Mouse (Mus musculus): ENCODE results near the gene Gja5. TPM values are rescaled to one million over a fixed set of nuclear protein-coding genes. Genes with fewer than 3 reads are reported as not detected.

Gene Gja5
- polyA plus RNA-seq, 1 experiment from 2014 or later, result 28.6 TPM

GRCm38 (mm10) chr3:96874808-96875571, 29.5 kb upstream of the Gja5 start:
- Histone ChIP-seq H3K27ac (ENCODE audit: low read length) (no peak overlapping the region), H3K36me3 (ENCODE audit: control insufficient read depth, insufficient read depth, low read length) (peaks cover 21% of the 10 kb centered on the region)

GRCm38 (mm10) chr3:96879536-96879935, 25.0 kb upstream of the Gja5 start:
- no peak for ATAC-seq (ENCODE audit: low read depth)
- Histone ChIP-seq H3K4me1 (replicated peaks; ENCODE audit: control insufficient read depth, insufficient read depth, low read length) (no peaks in the 10 kb centered on the region), H3K36me3 (ENCODE audit: control insufficient read depth, insufficient read depth, low read length) (peaks cover 4% of the 10 kb centered on the region; the same call in 1 of the 2 replicates), H3K4me2 (ENCODE audit: low read depth, low read length) (no peak overlapping the region), H3K9ac (ENCODE audit: low read length) (no peak overlapping the region), H3K9me3 (ENCODE audit: control insufficient read depth, low read length) (no peaks in the 10 kb centered on the region), H3K4me3 (ENCODE audit: low read length) (no peak overlapping the region), H3K27ac (ENCODE audit: low read length) (no peak overlapping the region), H3K27me3 (ENCODE audit: control insufficient read depth, insufficient read depth, low read depth, low read length) (no peaks in the 10 kb centered on the region)
- 83% methylated on average over 9 of the region's 9 CpGs for WGBS

More at GRCm38 (mm10) chr3:96874808-96875571, 29.5 kb upstream of the Gja5 start:
- H3K27me3 ChIP-seq (ENCODE audit: control insufficient read depth, insufficient read depth, low read depth, low read length), result no peaks in the 10 kb centered on the region
- WGBS, result 42% methylated on average over 7 of the region's 7 CpGs
- no peaks in the 10 kb centered on the region for H3K9me3 ChIP-seq (ENCODE audit: control insufficient read depth, low read length)
- no peak overlapping the region for H3K4me2 ChIP-seq (ENCODE audit: low read depth, low read length)
- no peak for ATAC-seq (ENCODE audit: low read depth)
- H3K9ac ChIP-seq (ENCODE audit: low read length), result no peak overlapping the region
- H3K4me1 ChIP-seq (replicated peaks; ENCODE audit: control insufficient read depth, insufficient read depth, low read length), result no peaks in the 10 kb centered on the region
- H3K4me3 ChIP-seq (ENCODE audit: low read length), result no peak overlapping the region

GRCm38 (mm10) chr3:96880385-96880784, 24.1 kb upstream of the Gja5 start:
- H3K4me1 ChIP-seq (replicated peaks; ENCODE audit: control insufficient read depth, insufficient read depth, low read length), result no peaks in the 10 kb centered on the region
- H3K27me3 ChIP-seq (ENCODE audit: control insufficient read depth, insufficient read depth, low read depth, low read length), result no peaks in the 10 kb centered on the region
- ATAC-seq (ENCODE audit: low read depth), result no peak
- H3K9ac ChIP-seq (ENCODE audit: low read length), result no peak overlapping the region
- no peaks in the 10 kb centered on the region for H3K9me3 ChIP-seq (ENCODE audit: control insufficient read depth, low read length)
- peaks cover 3% of the 10 kb centered on the region; the same call in 1 of the 2 replicates for H3K36me3 ChIP-seq (ENCODE audit: control insufficient read depth, insufficient read depth, low read length)
- 78% methylated on average over 4 of the region's 4 CpGs for WGBS
- no peak overlapping the region for H3K27ac ChIP-seq (ENCODE audit: low read length)
- no peak overlapping the region for H3K4me2 ChIP-seq (ENCODE audit: low read depth, low read length)
- no peak overlapping the region for H3K4me3 ChIP-seq (ENCODE audit: low read length)

- no peaks in the 10 kb centered on the region for H3K9me3 ChIP-seq (ENCODE audit: control insufficient read depth, low read length)
- no peak for ATAC-seq (ENCODE audit: low read depth)
- no peak overlapping the region for H3K4me2 ChIP-seq (ENCODE audit: low read depth, low read length)
- no peaks in the 10 kb centered on the region for H3K4me1 ChIP-seq (replicated peaks; ENCODE audit: control insufficient read depth, insufficient read depth, low read length)
- 78% methylated on average over 6 of the region's 6 CpGs for WGBS
- no peaks in the 10 kb centered on the region for H3K36me3 ChIP-seq (ENCODE audit: control insufficient read depth, insufficient read depth, low read length)
- no peak overlapping the region for H3K27ac ChIP-seq (ENCODE audit: low read length)
- H3K9ac ChIP-seq (ENCODE audit: low read length), result no peak overlapping the region
- no peaks in the 10 kb centered on the region for H3K27me3 ChIP-seq (ENCODE audit: control insufficient read depth, insufficient read depth, low read depth, low read length)
- H3K4me3 ChIP-seq (ENCODE audit: low read length), result no peak overlapping the region
Observed at GRCm38 (mm10) chr3:96881557-96881956, 22.9 kb upstream of the Gja5 start.

GRCm38 (mm10) chr3:96882061-96882849, 22.2 kb upstream of the Gja5 start:
- no peaks in the 10 kb centered on the region for H3K9me3 ChIP-seq (ENCODE audit: control insufficient read depth, low read length)
- 90% methylated on average over 14 of the region's 14 CpGs for WGBS
- no peaks in the 10 kb centered on the region for H3K27me3 ChIP-seq (ENCODE audit: control insufficient read depth, insufficient read depth, low read depth, low read length)
- no peak overlapping the region for H3K4me3 ChIP-seq (ENCODE audit: low read length)
- no peak overlapping the region for H3K9ac ChIP-seq (ENCODE audit: low read length)
- ATAC-seq (ENCODE audit: low read depth), result no peak
- no peak overlapping the region for H3K27ac ChIP-seq (ENCODE audit: low read length)
- H3K4me1 ChIP-seq (replicated peaks; ENCODE audit: control insufficient read depth, insufficient read depth, low read length), result no peaks in the 10 kb centered on the region
- no peaks in the 10 kb centered on the region for H3K36me3 ChIP-seq (ENCODE audit: control insufficient read depth, insufficient read depth, low read length)
- no peak overlapping the region for H3K4me2 ChIP-seq (ENCODE audit: low read depth, low read length)

- H3K4me3 ChIP-seq (ENCODE audit: low read length), result no peak overlapping the region
- no peaks in the 10 kb centered on the region for H3K4me1 ChIP-seq (replicated peaks; ENCODE audit: control insufficient read depth, insufficient read depth, low read length)
- H3K9me3 ChIP-seq (ENCODE audit: control insufficient read depth, low read length), result no peaks in the 10 kb centered on the region
- no peak overlapping the region for H3K4me2 ChIP-seq (ENCODE audit: low read depth, low read length)
- H3K27ac ChIP-seq (ENCODE audit: low read length), result no peak overlapping the region
- no peak for ATAC-seq (ENCODE audit: low read depth)
- H3K36me3 ChIP-seq (ENCODE audit: control insufficient read depth, insufficient read depth, low read length), result no peaks in the 10 kb centered on the region; the same call in 1 of the 2 replicates
- WGBS, result 87% methylated on average over 7 of the region's 7 CpGs
- no peak overlapping the region for H3K9ac ChIP-seq (ENCODE audit: low read length)
- no peaks in the 10 kb centered on the region for H3K27me3 ChIP-seq (ENCODE audit: control insufficient read depth, insufficient read depth, low read depth, low read length)
Observed at GRCm38 (mm10) chr3:96883690-96884089, 20.8 kb upstream of the Gja5 start.

GRCm38 (mm10) chr3:96902336-96902999, 2.0 kb upstream of the Gja5 start:
- peaks cover 4% of the 10 kb centered on the region; the same call in 1 of the 2 replicates for H3K27me3 ChIP-seq (ENCODE audit: control insufficient read depth, insufficient read depth, low read depth, low read length)
- no peaks in the 10 kb centered on the region for H3K9me3 ChIP-seq (ENCODE audit: control insufficient read depth, low read length)
- ATAC-seq (ENCODE audit: low read depth), result no peak
- no peak overlapping the region for H3K4me3 ChIP-seq (ENCODE audit: low read length)
- H3K9ac ChIP-seq (ENCODE audit: low read length), result no peak overlapping the region
- WGBS, result 88% methylated on average over 4 of the region's 4 CpGs
- peaks cover 6% of the 10 kb centered on the region for H3K4me1 ChIP-seq (replicated peaks; ENCODE audit: control insufficient read depth, insufficient read depth, low read length)
- no peak overlapping the region for H3K4me2 ChIP-seq (ENCODE audit: low read depth, low read length)
- peaks cover 2% of the 10 kb centered on the region; the same call in 1 of the 2 replicates for H3K36me3 ChIP-seq (ENCODE audit: control insufficient read depth, insufficient read depth, low read length)
- no peak overlapping the region for H3K27ac ChIP-seq (ENCODE audit: low read length)

- H3K9ac ChIP-seq (ENCODE audit: low read length), result peak within 1 kb of the TSS; percentile 90
- 0% methylated on average over 40 of the region's 40 CpGs for WGBS
Observed at GRCm38 (mm10) chr3:96904851-96905541, 503 bp downstream of the Gja5 start, which contains the start of gene Gpr89. TSS of gene Gpr89 (minus strand) at chr3:96905346.

More at GRCm38 (mm10) chr3:96904851-96905541, 503 bp downstream of the Gja5 start, which contains the start of gene Gpr89:
- Histone ChIP-seq H3K4me2 (ENCODE audit: low read depth, low read length) (peak within 1 kb of the TSS; percentile 91), H3K27ac (ENCODE audit: low read length) (no peak within 1 kb of the TSS), H3K27me3 (ENCODE audit: control insufficient read depth, insufficient read depth, low read depth, low read length) (peaks cover 4% of the 10 kb centered on the region; the same call in 1 of the 2 replicates), H3K36me3 (ENCODE audit: control insufficient read depth, insufficient read depth, low read length) (no peaks in the 10 kb centered on the region), H3K4me3 (ENCODE audit: low read length) (peak within 1 kb of the TSS; percentile 100), H3K4me1 (replicated peaks; ENCODE audit: control insufficient read depth, insufficient read depth, low read length) (peaks cover 6% of the 10 kb centered on the region), H3K9me3 (ENCODE audit: control insufficient read depth, low read length) (no peaks in the 10 kb centered on the region)
- ATAC-seq (ENCODE audit: low read depth), result peak; percentile 98

Measured in lung, embryonic 16.5 days (tissue).